Mouse (Mus musculus) ES-E14 (cell line): Measurements from ENCODE around the gene Prm2.
A peak's percentile ranks its signal among the peaks of the same experiment; 100 is the strongest.

ENCODE experiments used
- CHD2 ChIP-seq: IDR thresholded peaks from 2 replicates; pipeline ENCODE4 v1.6.1; 2014; ENCODE audit warnings: mild to moderate bottlenecking, low read depth, low read length, inconsistent platforms
- HCFC1 ChIP-seq: IDR thresholded peaks from 2 replicates; pipeline ENCODE4 v1.6.1; 2012; ENCODE audit warnings: low read length, inconsistent platforms, borderline replicate concordance; ENCODE audit not compliant: insufficient read depth
- MAFK ChIP-seq: IDR thresholded peaks from 2 replicates; pipeline ENCODE4 v1.6.1; 2014; ENCODE audit warnings: mild to moderate bottlenecking, low read depth, low read length, inconsistent platforms; ENCODE audit not compliant: insufficient read depth
- ZC3H11A ChIP-seq: IDR thresholded peaks from 2 replicates; pipeline ENCODE4 v1.6.1; 2012; ENCODE audit warnings: low read depth, mild to moderate bottlenecking, inconsistent platforms, low read length, borderline replicate concordance
- ZNF384 ChIP-seq: IDR thresholded peaks from 2 replicates; pipeline ENCODE4 v1.6.1; 2012; ENCODE audit warnings: low read depth, low read length, inconsistent platforms

DNA sequence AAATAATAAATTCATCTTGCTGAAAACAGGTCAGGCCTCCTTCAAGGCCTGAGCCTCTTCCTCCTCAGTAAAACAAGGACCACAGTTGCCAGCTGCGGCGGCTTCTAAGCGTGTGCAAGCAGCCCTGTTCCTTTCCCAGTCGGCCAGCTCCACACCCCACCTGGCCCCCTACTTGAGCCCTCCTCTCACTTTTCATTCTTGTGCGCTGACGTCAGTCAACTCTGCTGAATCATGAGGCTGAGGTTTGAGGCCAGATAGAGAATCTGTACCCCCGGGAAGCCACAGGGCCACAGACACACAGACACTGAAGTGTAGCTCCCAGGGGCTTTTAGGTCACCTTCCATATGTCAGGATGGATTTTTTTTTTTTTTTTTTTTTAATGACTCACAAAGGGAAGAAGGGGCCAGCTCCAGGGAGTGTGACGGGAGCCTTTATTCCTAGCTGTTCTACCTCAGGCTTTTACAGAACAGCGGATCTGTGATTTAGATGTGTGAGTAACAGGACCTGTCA lies 14.0 kb downstream of the Prm2 start:
- 0 out of 2 replicates have a peak, but pooled peaks have one; percentile 33 for TF ChIP-seq ZNF384
- no peak for TF ChIP-seq ZC3H11A
- TF ChIP-seq MAFK, result no peak
- no peak for TF ChIP-seq CHD2
- TF ChIP-seq HCFC1, result no peak
